Mouse (Mus musculus) heart, adult 2 months (tissue): ENCODE data around the gene Abcb1b.

Source experiments
- CTCF ChIP-seq: fragments of 200-600 bp; IDR thresholded peaks from 2 replicates; pipeline ENCODE4 v1.8.1; 2022; ENCODE audit warnings: antibody characterized with exemption, mild to moderate bottlenecking, moderate library complexity
- EP300 ChIP-seq: fragments of 200-500 bp; IDR thresholded peaks from 2 replicates; pipeline ENCODE4 v1.6.1; 2011; ENCODE audit warnings: low read depth, low read length, control low read depth; ENCODE audit not compliant: insufficient read depth
- POLR2A ChIP-seq: fragments of 200-500 bp; IDR thresholded peaks from 2 replicates; pipeline ENCODE4 v1.6.1; 2011; ENCODE audit warnings: mild to moderate bottlenecking, low read depth, low read length, control low read depth; ENCODE audit not compliant: insufficient read depth

GRCm38 (mm10) chr5:8807137-8808004 lies 9.4 kb downstream of the Abcb1b start:
- TF ChIP-seq POLR2A (no peak), CTCF (no peak), EP300 (no peak)
